Mouse (Mus musculus) liver, adult 2 months (tissue): ENCODE data around the gene Olfr980.

ENCODE experiments used
- CTCF ChIP-seq: fragments of 200-500 bp; IDR thresholded peaks from 2 replicates; pipeline ENCODE4 v1.5.1; 2011; ENCODE audit warnings: low read depth, low read length, control low read depth
- POLR2A ChIP-seq: fragments of 200-500 bp; IDR thresholded peaks from 2 replicates; pipeline ENCODE4 v1.6.1; 2011; ENCODE audit warnings: low read length, control low read depth; ENCODE audit not compliant: insufficient read depth; ENCODE audit errors: extremely low read depth

DNA sequence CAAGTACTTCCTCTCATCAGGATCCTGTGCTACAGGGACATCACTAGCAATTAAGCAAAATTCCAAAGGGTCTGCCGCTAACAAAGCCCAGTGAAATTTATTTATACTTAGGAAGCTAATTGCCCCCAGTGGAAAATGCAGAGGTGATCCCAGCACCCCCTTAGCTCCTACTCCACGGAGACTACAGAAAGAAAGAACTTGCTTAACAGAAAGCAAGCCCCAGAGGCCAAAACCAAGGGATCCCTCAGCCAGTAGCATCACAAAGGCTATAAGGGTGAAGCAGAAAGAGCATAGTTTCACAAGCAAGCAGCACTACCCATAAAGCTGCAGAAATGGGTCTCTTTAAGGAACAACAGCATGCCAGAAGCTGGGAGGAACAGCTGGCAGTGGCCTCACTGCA, 11.8 kb upstream of the Olfr980 start, which contains the start of gene Olfr981:
- TF ChIP-seq CTCF (no peak), POLR2A (no peak)
